Mouse (Mus musculus): ENCODE results near the gene Igsf9b. TPM values are rescaled to one million over a fixed set of nuclear protein-coding genes. Genes with fewer than 3 reads are reported as not detected.

The Igsf9b gene
- 1 to 10 TPM; 3.7 to 4.9 (median 4.4) TPM for total RNA-seq (2022)

- DNase-seq (ENCODE audit: low spot score): peak; percentile 92
Measured at GRCm38 (mm10) chr9:27298411-27299285, at the start of gene Igsf9b. TSS of gene Igsf9b (plus strand) at chr9:27299204.

GRCm38 (mm10) chr9:27252034-27252714, 46.8 kb upstream of the Igsf9b start:
- no peak for DNase-seq (ENCODE audit: low spot score)

- DNase-seq (ENCODE audit: low spot score): peak; percentile 23
Measured at GRCm38 (mm10) chr9:27256454-27256853, 42.5 kb upstream of the Igsf9b start.

- DNase-seq (ENCODE audit: low spot score): no peak
Measured at GRCm38 (mm10) chr9:27260378-27260947, 38.5 kb upstream of the Igsf9b start.

GRCm38 (mm10) chr9:27261905-27262304, 37.1 kb upstream of the Igsf9b start:
- no peak for DNase-seq (ENCODE audit: low spot score)

GRCm38 (mm10) chr9:27265009-27265408, 34.0 kb upstream of the Igsf9b start:
- DNase-seq (ENCODE audit: low spot score): no peak

GRCm38 (mm10) chr9:27267878-27268277, 31.1 kb upstream of the Igsf9b start:
- no peak for DNase-seq (ENCODE audit: low spot score)

GRCm38 (mm10) chr9:27268493-27268892, 30.5 kb upstream of the Igsf9b start:
- no peak for DNase-seq (ENCODE audit: low spot score)

GRCm38 (mm10) chr9:27269322-27269721, 29.7 kb upstream of the Igsf9b start:
- no peak for DNase-seq (ENCODE audit: low spot score)

- no peak for DNase-seq (ENCODE audit: low spot score)
Measured at GRCm38 (mm10) chr9:27269904-27270303, 29.1 kb upstream of the Igsf9b start.

GRCm38 (mm10) chr9:27271899-27272298, 27.1 kb upstream of the Igsf9b start:
- DNase-seq (ENCODE audit: low spot score): no peak

GRCm38 (mm10) chr9:27272858-27273257, 26.1 kb upstream of the Igsf9b start:
- no peak for DNase-seq (ENCODE audit: low spot score)

- DNase-seq (ENCODE audit: low spot score): no peak
Measured at GRCm38 (mm10) chr9:27276282-27276839, 22.6 kb upstream of the Igsf9b start.

- no peak for DNase-seq (ENCODE audit: low spot score)
Measured at GRCm38 (mm10) chr9:27277401-27278087, 21.5 kb upstream of the Igsf9b start.

- DNase-seq (ENCODE audit: low spot score): no peak
Measured at GRCm38 (mm10) chr9:27279041-27279440, 20.0 kb upstream of the Igsf9b start.

GRCm38 (mm10) chr9:27280976-27281375, 18.0 kb upstream of the Igsf9b start:
- DNase-seq (ENCODE audit: low spot score): no peak

- no peak for DNase-seq (ENCODE audit: low spot score)
Measured at GRCm38 (mm10) chr9:27285719-27286249, 13.2 kb upstream of the Igsf9b start.

GRCm38 (mm10) chr9:27286296-27286695, 12.7 kb upstream of the Igsf9b start:
- DNase-seq (ENCODE audit: low spot score): no peak

- DNase-seq (ENCODE audit: low spot score): no peak
Measured at GRCm38 (mm10) chr9:27286859-27287258, 12.1 kb upstream of the Igsf9b start.

- DNase-seq (ENCODE audit: low spot score): no peak
Measured at GRCm38 (mm10) chr9:27287419-27287818, 11.6 kb upstream of the Igsf9b start.

- no peak for DNase-seq (ENCODE audit: low spot score)
Measured at GRCm38 (mm10) chr9:27288442-27288841, 10.6 kb upstream of the Igsf9b start.
